Mouse (Mus musculus) liver, postnatal 0 days (tissue): ENCODE results near the gene Frmpd2. TPM values are rescaled to one million over a fixed set of nuclear protein-coding genes. Genes with fewer than 3 reads are reported as not detected.
A peak's percentile ranks its signal among the peaks of the same experiment; 100 is the strongest.

Experiments used
- ATAC-seq: fragments of 200-750 bp; cut with Nextera tagmentation; 2 replicates; pipeline ENCODE4 v1.8.0; 2017; ENCODE audit warnings: mild to moderate bottlenecking, moderate library complexity
- DNase-seq: peaks from one replicate; pipeline ENCODE4 v3.0.0-alpha.2; 2016
- H3K27ac ChIP-seq: fragments of 300-500 bp; sonication (generic); 2 replicates; pipeline ENCODE4 v1.5.1; 2014; ENCODE audit warnings: antibody characterized with exemption, moderate library complexity, mild to moderate bottlenecking, low read depth
- H3K27me3 ChIP-seq: fragments of 300-500 bp; sonication (generic); 2 replicates; pipeline ENCODE4 v1.6.1; 2014; ENCODE audit warnings: low read length, control low read depth, mixed read lengths; ENCODE audit not compliant: insufficient read depth
- H3K36me3 ChIP-seq: fragments of 300-500 bp; sonication (generic); replicated peaks from 2 replicates; pipeline ENCODE4 v1.6.1; 2014; ENCODE audit warnings: mild to moderate bottlenecking, control low read depth, low read length, moderate library complexity, mixed read lengths; ENCODE audit not compliant: insufficient read depth
- H3K4me1 ChIP-seq: fragments of 300-500 bp; sonication (generic); 2 replicates; pipeline ENCODE4 v1.6.1; 2014; ENCODE audit warnings: antibody characterized with exemption, mild to moderate bottlenecking, control low read depth; ENCODE audit not compliant: insufficient read depth
- H3K4me2 ChIP-seq: fragments of 300-500 bp; sonication (generic); 2 replicates; pipeline ENCODE4 v1.6.1; 2014; ENCODE audit warnings: low read depth, mild to moderate bottlenecking, low read length, moderate library complexity, mixed read lengths
- H3K4me3 ChIP-seq: fragments of 300-500 bp; sonication (generic); 2 replicates; pipeline ENCODE4 v1.5.1; 2014; ENCODE audit warnings: low read depth, low read length
- H3K9ac ChIP-seq: fragments of 300-500 bp; sonication (generic); replicated peaks from 2 replicates; pipeline ENCODE4 v1.6.1; 2014; ENCODE audit warnings: mild to moderate bottlenecking, moderate library complexity
- H3K9me3 ChIP-seq: fragments of 300-500 bp; sonication (generic); 2 replicates; pipeline ENCODE4 v1.6.1; 2016; ENCODE audit warnings: mild to moderate bottlenecking, control low read depth, low read length, mixed read lengths
- CTCF ChIP-seq: sonication (generic); IDR thresholded peaks from 2 replicates; pipeline ENCODE4 v1.5.1; 2016; ENCODE audit warnings: antibody characterized with exemption, low read depth
- EP300 ChIP-seq: IDR thresholded peaks from 2 replicates; pipeline ENCODE4 v1.6.1; 2016; ENCODE audit warnings: antibody characterized with exemption, low read depth, mild to moderate bottlenecking
- WGBS: fragments of 180-500 bp; shearing (Covaris S2); extraction: QIAGEN DNeasy Blood & Tissue Kit; methylation state at CpG from one replicate; pipeline ENCODE4 v1.1.7; 2014; ENCODE audit not compliant: insufficient replicate concordance; 5-methylcytosine and 5-hydroxymethylcytosine counted together
- polyA plus RNA-seq: library from polyadenylated mRNA; unstranded; fragments of >200 nt; fragmentation: Nextera tagmentation; extraction: Ambion mirVana; gene quantifications from 2 replicates; pipeline ENCODE4 v1.2.1, GENCODE M21; 2015

The Frmpd2 gene
- polyA plus RNA-seq, 1 experiment from 2014 or later = not detected

- Histone ChIP-seq H3K27me3 (no peaks in the 10 kb centered on the region), H3K9ac (peak within 1 kb of the TSS; percentile 94), H3K4me3 (peak within 1 kb of the TSS; percentile 91), H3K36me3 (no peaks in the 10 kb centered on the region), H3K4me1 (peaks cover 11% of the 10 kb centered on the region), H3K4me2 (peak within 1 kb of the TSS; percentile 92), H3K27ac (peak within 1 kb of the TSS; percentile 87), H3K9me3 (no peaks in the 10 kb centered on the region)
- peak; percentile 98 for ATAC-seq
- under 1% methylated on average over 61 of the region's 70 CpGs for WGBS
- DNase-seq = peak; percentile 99
- TF ChIP-seq CTCF (0 out of 2 replicates have a peak, but pooled peaks have one; percentile 17), EP300 (no peak)
These were observed 24.4 kb upstream of the Frmpd2 start, which contains the start of gene Mapk8 for GRCm38 (mm10) chr14:33447027-33447569. Gene Mapk8 (minus strand): TSS chr14:33447158.

- Histone ChIP-seq H3K9me3 (no peaks in the 10 kb centered on the region), H3K27me3 (no peaks in the 10 kb centered on the region), H3K9ac (no peak overlapping the region), H3K4me3 (no peak overlapping the region), H3K4me2 (no peak overlapping the region), H3K4me1 (peaks cover 11% of the 10 kb centered on the region), H3K36me3 (no peaks in the 10 kb centered on the region), H3K27ac (no peak overlapping the region)
- ATAC-seq (no peak), DNase-seq (no peak)
- WGBS = 76% methylated on average over 4 of the region's 4 CpGs
- TF ChIP-seq CTCF (no peak), EP300 (no peak)
These were observed 23.2 kb upstream of the Frmpd2 start for GRCm38 (mm10) chr14:33448276-33448675.

- Histone ChIP-seq H3K27ac (no peak overlapping the region), H3K9me3 (no peaks in the 10 kb centered on the region), H3K4me3 (no peak overlapping the region), H3K27me3 (no peaks in the 10 kb centered on the region), H3K4me1 (peaks cover 5% of the 10 kb centered on the region), H3K4me2 (no peak overlapping the region), H3K9ac (no peak overlapping the region), H3K36me3 (no peaks in the 10 kb centered on the region)
- DNase-seq (no peak), ATAC-seq (no peak)
- TF ChIP-seq CTCF (no peak), EP300 (no peak)
- 87% methylated on average over 2 of the region's 2 CpGs for WGBS
These were observed 22.1 kb upstream of the Frmpd2 start for GRCm38 (mm10) chr14:33449296-33449840.

GRCm38 (mm10) chr14:33450331-33450730, 21.2 kb upstream of the Frmpd2 start:
- Histone ChIP-seq H3K27me3 (no peaks in the 10 kb centered on the region), H3K4me3 (no peak overlapping the region), H3K36me3 (no peaks in the 10 kb centered on the region), H3K4me2 (no peak overlapping the region), H3K9ac (no peak overlapping the region), H3K9me3 (no peaks in the 10 kb centered on the region), H3K4me1 (peaks cover 4% of the 10 kb centered on the region), H3K27ac (no peak overlapping the region)
- ATAC-seq (no peak), DNase-seq (no peak)
- no peak for TF ChIP-seq CTCF
- no peak for TF ChIP-seq EP300

GRCm38 (mm10) chr14:33463658-33464057, 7.8 kb upstream of the Frmpd2 start:
- H3K27ac ChIP-seq = no peak overlapping the region
- H3K36me3 ChIP-seq = no peaks in the 10 kb centered on the region
- H3K9ac ChIP-seq = no peak overlapping the region
- H3K9me3 ChIP-seq = no peaks in the 10 kb centered on the region
- no peak overlapping the region for H3K4me3 ChIP-seq
- no peak for ATAC-seq
- no peaks in the 10 kb centered on the region for H3K4me1 ChIP-seq
- no peaks in the 10 kb centered on the region for H3K27me3 ChIP-seq
- H3K4me2 ChIP-seq = no peak overlapping the region
- TF ChIP-seq CTCF (no peak), EP300 (no peak)
- 59% methylated on average over 3 of the region's 3 CpGs for WGBS
- no peak for DNase-seq

- WGBS = 71% methylated on average over 6 of the region's 6 CpGs
- no peaks in the 10 kb centered on the region for H3K4me1 ChIP-seq
- ATAC-seq (no peak), DNase-seq (no peak)
- H3K9ac ChIP-seq = no peak overlapping the region
- H3K4me2 ChIP-seq = no peak overlapping the region
- no peak overlapping the region for H3K4me3 ChIP-seq
- H3K9me3 ChIP-seq = no peaks in the 10 kb centered on the region
- no peak overlapping the region for H3K27ac ChIP-seq
- no peaks in the 10 kb centered on the region for H3K27me3 ChIP-seq
- TF ChIP-seq CTCF (no peak), EP300 (no peak)
- H3K36me3 ChIP-seq = no peaks in the 10 kb centered on the region
These were observed 3.7 kb upstream of the Frmpd2 start for GRCm38 (mm10) chr14:33467766-33468165.
